Mouse (Mus musculus): ENCODE measurements around the gene Slc29a3. TPM values are rescaled to one million over a fixed set of nuclear protein-coding genes. Genes with fewer than 3 reads are reported as not detected.
A peak's percentile ranks its signal among the peaks of the same experiment; 100 is the strongest.

Gene Slc29a3
- polyA plus RNA-seq (2012; ENCODE audit: insufficient read depth, insufficient read length, low replicate concordance, missing spikeins) = not detected in 2 replicates

- Histone ChIP-seq H3K27ac (ENCODE audit: insufficient read depth, low read depth, low read length) (no peak within 1 kb of the TSS), H3K4me3 (ENCODE audit: insufficient read depth, low read depth, low read length) (peak within 1 kb of the TSS; percentile 61), H3K4me1 (ENCODE audit: control insufficient read depth, insufficient read depth, low read length) (peaks cover 19% of the 10 kb centered on the region)
- TF ChIP-seq CTCF (IDR thresholded peaks at IDR 0.05; ENCODE audit: insufficient read depth, low read depth, low read length) (no peak), POLR2A (IDR thresholded peaks at IDR 0.05; ENCODE audit: insufficient read depth, low read depth, low read length) (peak; percentile 41; the same call in 1 of the 2 replicates)
- WGBS = 11% methylated on average over 41 of the region's 41 CpGs
These were observed at the start of gene Slc29a3 for GRCm38 (mm10) chr10:60752040-60753020. Gene Slc29a3 (minus strand): TSS chr10:60752794.

- WGBS = 82% methylated on average over 12 of the region's 12 CpGs
- Histone ChIP-seq H3K4me3 (ENCODE audit: insufficient read depth, low read depth, low read length) (no peak overlapping the region), H3K27ac (ENCODE audit: insufficient read depth, low read depth, low read length) (no peak overlapping the region), H3K4me1 (ENCODE audit: control insufficient read depth, insufficient read depth, low read length) (peaks cover 23% of the 10 kb centered on the region)
- TF ChIP-seq POLR2A (IDR thresholded peaks at IDR 0.05; ENCODE audit: insufficient read depth, low read depth, low read length) = no peak
- TF ChIP-seq CTCF (IDR thresholded peaks at IDR 0.05; ENCODE audit: insufficient read depth, low read depth, low read length) = no peak
These were observed 49.4 kb upstream of the Slc29a3 start for GRCm38 (mm10) chr10:60801898-60802412.

GRCm38 (mm10) chr10:60801168-60801897 lies 48.7 kb upstream of the Slc29a3 start:
- Histone ChIP-seq H3K4me1 (ENCODE audit: control insufficient read depth, insufficient read depth, low read length) (peaks cover 27% of the 10 kb centered on the region), H3K4me3 (ENCODE audit: insufficient read depth, low read depth, low read length) (no peak overlapping the region), H3K27ac (ENCODE audit: insufficient read depth, low read depth, low read length) (no peak overlapping the region)
- WGBS = 63% methylated on average over 11 of the region's 11 CpGs
- TF ChIP-seq CTCF (IDR thresholded peaks at IDR 0.05; ENCODE audit: insufficient read depth, low read depth, low read length) = no peak
- TF ChIP-seq POLR2A (IDR thresholded peaks at IDR 0.05; ENCODE audit: insufficient read depth, low read depth, low read length) = no peak

GRCm38 (mm10) chr10:60800295-60801167 lies 47.9 kb upstream of the Slc29a3 start:
- Histone ChIP-seq H3K4me3 (ENCODE audit: insufficient read depth, low read depth, low read length) (no peak overlapping the region), H3K27ac (ENCODE audit: insufficient read depth, low read depth, low read length) (no peak overlapping the region), H3K4me1 (ENCODE audit: control insufficient read depth, insufficient read depth, low read length) (peaks cover 27% of the 10 kb centered on the region)
- WGBS = 46% methylated on average over 19 of the region's 19 CpGs
- no peak for TF ChIP-seq CTCF (IDR thresholded peaks at IDR 0.05; ENCODE audit: insufficient read depth, low read depth, low read length)
- no peak for TF ChIP-seq POLR2A (IDR thresholded peaks at IDR 0.05; ENCODE audit: insufficient read depth, low read depth, low read length)

- 89% methylated on average over 14 of the region's 14 CpGs for WGBS
- peaks cover 44% of the 10 kb centered on the region for H3K4me1 ChIP-seq (ENCODE audit: control insufficient read depth, insufficient read depth, low read length)
These were observed 45.3 kb upstream of the Slc29a3 start for GRCm38 (mm10) chr10:60797682-60798422.

GRCm38 (mm10) chr10:60796474-60796873 lies 43.9 kb upstream of the Slc29a3 start:
- 93% methylated on average over 7 of the region's 7 CpGs for WGBS
- Histone ChIP-seq H3K27ac (ENCODE audit: insufficient read depth, low read depth, low read length) (no peak overlapping the region), H3K4me3 (ENCODE audit: insufficient read depth, low read depth, low read length) (no peak overlapping the region), H3K4me1 (ENCODE audit: control insufficient read depth, insufficient read depth, low read length) (peaks cover 52% of the 10 kb centered on the region)
- no peak for TF ChIP-seq CTCF (IDR thresholded peaks at IDR 0.05; ENCODE audit: insufficient read depth, low read depth, low read length)
- no peak for TF ChIP-seq POLR2A (IDR thresholded peaks at IDR 0.05; ENCODE audit: insufficient read depth, low read depth, low read length)

More at GRCm38 (mm10) chr10:60797682-60798422, 45.3 kb upstream of the Slc29a3 start:
- TF ChIP-seq CTCF (IDR thresholded peaks at IDR 0.05; ENCODE audit: insufficient read depth, low read depth, low read length) = no peak
- no peak for TF ChIP-seq POLR2A (IDR thresholded peaks at IDR 0.05; ENCODE audit: insufficient read depth, low read depth, low read length)
- H3K27ac ChIP-seq (ENCODE audit: insufficient read depth, low read depth, low read length) = no peak overlapping the region
- no peak overlapping the region for H3K4me3 ChIP-seq (ENCODE audit: insufficient read depth, low read depth, low read length)

- TF ChIP-seq CTCF (IDR thresholded peaks at IDR 0.05; ENCODE audit: insufficient read depth, low read depth, low read length) (no peak), POLR2A (IDR thresholded peaks at IDR 0.05; ENCODE audit: insufficient read depth, low read depth, low read length) (no peak)
- Histone ChIP-seq H3K4me3 (ENCODE audit: insufficient read depth, low read depth, low read length) (no peak overlapping the region), H3K27ac (ENCODE audit: insufficient read depth, low read depth, low read length) (no peak overlapping the region), H3K4me1 (ENCODE audit: control insufficient read depth, insufficient read depth, low read length) (peaks cover 52% of the 10 kb centered on the region)
- WGBS = 85% methylated on average over 5 of the region's 5 CpGs
These were observed 43.4 kb upstream of the Slc29a3 start for GRCm38 (mm10) chr10:60796028-60796427.
